Mouse (Mus musculus) spleen, adult 12 weeks (tissue): ENCODE measurements around the gene AI837181.
A peak's percentile ranks its signal among the peaks of the same experiment; 100 is the strongest.

Source experiments
- DNase-seq: peaks from one replicate; pipeline ENCODE4 v3.0.0; 2022; ENCODE audit warnings: low spot score

AI837181 gene

GRCm38 (mm10) chr19:5447515-5448353 is 22.8 kb downstream of the AI837181 start, which contains the start of gene Fosl1:
Fosl1 (plus strand) TSS chr19:5447547.
- peak; percentile 49 for DNase-seq

- no peak for DNase-seq
Observed at GRCm38 (mm10) chr19:5448354-5449150, 23.6 kb downstream of the AI837181 start.

GRCm38 (mm10) chr19:5449673-5450072 is 24.7 kb downstream of the AI837181 start:
- DNase-seq, result no peak

- DNase-seq, result no peak
Observed at GRCm38 (mm10) chr19:5451766-5452165, 26.8 kb downstream of the AI837181 start.

- DNase-seq, result no peak
Observed at GRCm38 (mm10) chr19:5455037-5455436, 30.1 kb downstream of the AI837181 start.

- DNase-seq, result no peak
Observed at GRCm38 (mm10) chr19:5455568-5455967, 30.6 kb downstream of the AI837181 start.

- DNase-seq, result no peak
Observed at GRCm38 (mm10) chr19:5456241-5456921, 31.4 kb downstream of the AI837181 start.

- peak; percentile 85 for DNase-seq
Observed at GRCm38 (mm10) chr19:5456922-5457745, 32.2 kb downstream of the AI837181 start.

- no peak for DNase-seq
Observed at GRCm38 (mm10) chr19:5457746-5458442, 33.0 kb downstream of the AI837181 start, which contains the start of gene Ccdc85b. Ccdc85b (minus strand) TSS chr19:5457894.

GRCm38 (mm10) chr19:5459019-5459418 is 34.1 kb downstream of the AI837181 start:
- DNase-seq, result no peak

GRCm38 (mm10) chr19:5459896-5460295 is 35.0 kb downstream of the AI837181 start:
- no peak for DNase-seq

GRCm38 (mm10) chr19:5460465-5460911 is 35.5 kb downstream of the AI837181 start, which contains the start of gene Fibp:
Fibp (plus strand) TSS chr19:5460615.
- peak; percentile 78 for DNase-seq

GRCm38 (mm10) chr19:5461411-5461810 is 36.5 kb downstream of the AI837181 start:
- no peak for DNase-seq

GRCm38 (mm10) chr19:5463212-5463611 is 38.3 kb downstream of the AI837181 start:
- no peak for DNase-seq

GRCm38 (mm10) chr19:5463791-5464562 is 39.0 kb downstream of the AI837181 start:
- no peak for DNase-seq

GRCm38 (mm10) chr19:5465037-5465436 is 40.1 kb downstream of the AI837181 start:
- no peak for DNase-seq

GRCm38 (mm10) chr19:5466916-5467500 is 42.1 kb downstream of the AI837181 start:
- DNase-seq, result no peak

GRCm38 (mm10) chr19:5468374-5468773 is 43.4 kb downstream of the AI837181 start, which contains the start of gene Ctsw:
Ctsw (minus strand) TSS chr19:5468507.
- DNase-seq, result no peak

GRCm38 (mm10) chr19:5471846-5472245 is 46.9 kb downstream of the AI837181 start:
- DNase-seq, result no peak
